Mouse (Mus musculus): ENCODE measurements at regions not wholly inside any gene's neighbourhood (a gene's known extent, or its start where the extent isn't known, plus 50 kb on each side); places are given as distances from the start of the nearest gene placed in this dataset.
A peak's percentile ranks its signal among the peaks of the same experiment; 100 is the strongest.

GRCm38 (mm10) chr4:127535630-127536029 lies 177.6 kb upstream of the Gjb5 start:
- peak; percentile 60 for TF ChIP-seq CTCF (IDR thresholded peaks at IDR 0.05; ENCODE audit: low read depth, low read length)
- no peak for TF ChIP-seq POLR2A (IDR thresholded peaks at IDR 0.05; ENCODE audit: insufficient read depth, low read length)

DNA sequence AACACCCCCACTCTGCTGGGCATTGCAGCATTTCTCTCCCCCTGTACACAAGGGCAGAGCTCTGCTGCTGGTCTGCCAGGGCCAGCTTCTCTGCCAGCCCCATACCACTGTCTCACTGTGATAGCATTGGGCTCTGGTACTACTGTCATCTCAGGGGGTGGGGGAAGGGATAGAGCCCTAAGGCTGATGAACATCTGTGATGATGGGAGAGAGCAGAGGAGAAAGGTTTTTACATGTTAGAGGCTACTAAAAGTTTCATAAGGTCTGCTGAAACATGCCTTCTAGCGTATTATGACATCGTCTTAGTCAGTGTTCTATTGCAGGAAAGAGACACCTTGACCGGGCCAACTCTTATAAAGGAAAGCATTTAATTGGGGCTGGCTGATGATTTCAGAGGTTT lies 176.4 kb upstream of the Gjb5 start:
- TF ChIP-seq CTCF (IDR thresholded peaks at IDR 0.05; ENCODE audit: low read depth, low read length): no peak
- no peak for TF ChIP-seq EP300 (IDR thresholded peaks at IDR 0.05; ENCODE audit: insufficient read depth, low read depth, low read length)
- TF ChIP-seq POLR2A (IDR thresholded peaks at IDR 0.05; ENCODE audit: insufficient read depth, low read length): no peak
- no peak overlapping the region for H3K27ac ChIP-seq (ENCODE audit: insufficient read depth, low read length)
- no peaks in the 10 kb centered on the region for H3K9me3 ChIP-seq (replicated peaks; ENCODE audit: control insufficient read depth, insufficient read depth, low read length, poor library complexity, severe bottlenecking)
- no peaks in the 10 kb centered on the region for H3K27me3 ChIP-seq (ENCODE audit: control insufficient read depth, insufficient read depth, low read length, poor library complexity, severe bottlenecking)
- H3K9ac ChIP-seq (ENCODE audit: low read depth, poor library complexity, severe bottlenecking): no peak overlapping the region
- H3K4me1 ChIP-seq (ENCODE audit: control insufficient read depth, insufficient read depth, low read length): no peaks in the 10 kb centered on the region
- H3K4me3 ChIP-seq (ENCODE audit: low read depth, low read length): no peak overlapping the region
- no peaks in the 10 kb centered on the region for H3K36me3 ChIP-seq (ENCODE audit: control insufficient read depth, insufficient read depth, low read length, poor library complexity, severe bottlenecking)

More at GRCm38 (mm10) chr4:127535630-127536029, 177.6 kb upstream of the Gjb5 start:
- Histone ChIP-seq H3K9me3 (replicated peaks; ENCODE audit: control insufficient read depth, insufficient read depth, low read length, poor library complexity, severe bottlenecking) (no peaks in the 10 kb centered on the region), H3K4me1 (ENCODE audit: control insufficient read depth, insufficient read depth, low read length) (no peaks in the 10 kb centered on the region), H3K4me3 (ENCODE audit: low read depth, low read length) (no peak overlapping the region), H3K27me3 (ENCODE audit: control insufficient read depth, insufficient read depth, low read length, poor library complexity, severe bottlenecking) (no peaks in the 10 kb centered on the region), H3K9ac (ENCODE audit: low read depth, poor library complexity, severe bottlenecking) (no peak overlapping the region), H3K27ac (ENCODE audit: insufficient read depth, low read length) (no peak overlapping the region), H3K36me3 (ENCODE audit: control insufficient read depth, insufficient read depth, low read length, poor library complexity, severe bottlenecking) (no peaks in the 10 kb centered on the region)

- no peak overlapping the region for H3K27ac ChIP-seq (ENCODE audit: insufficient read depth, low read length)
These were observed 175.7 kb upstream of the Gjb5 start for GRCm38 (mm10) chr4:127533726-127534125.

GRCm38 (mm10) chr4:127530779-127531178 lies 172.8 kb upstream of the Gjb5 start:
- H3K27me3 ChIP-seq (ENCODE audit: control insufficient read depth, insufficient read depth, low read length, poor library complexity, severe bottlenecking): no peaks in the 10 kb centered on the region
- H3K4me1 ChIP-seq (ENCODE audit: control insufficient read depth, insufficient read depth, low read length): no peaks in the 10 kb centered on the region
- H3K36me3 ChIP-seq (ENCODE audit: control insufficient read depth, insufficient read depth, low read length, poor library complexity, severe bottlenecking): no peaks in the 10 kb centered on the region
- no peak overlapping the region for H3K27ac ChIP-seq (ENCODE audit: insufficient read depth, low read length)
- H3K4me3 ChIP-seq (ENCODE audit: low read depth, low read length): no peak overlapping the region
- no peaks in the 10 kb centered on the region for H3K9me3 ChIP-seq (replicated peaks; ENCODE audit: control insufficient read depth, insufficient read depth, low read length, poor library complexity, severe bottlenecking)
- TF ChIP-seq POLR2A (IDR thresholded peaks at IDR 0.05; ENCODE audit: insufficient read depth, low read length): no peak
- TF ChIP-seq CTCF (IDR thresholded peaks at IDR 0.05; ENCODE audit: low read depth, low read length): no peak
- TF ChIP-seq EP300 (IDR thresholded peaks at IDR 0.05; ENCODE audit: insufficient read depth, low read depth, low read length): no peak
- no peak overlapping the region for H3K9ac ChIP-seq (ENCODE audit: low read depth, poor library complexity, severe bottlenecking)

More at GRCm38 (mm10) chr4:127533726-127534125, 175.7 kb upstream of the Gjb5 start:
- TF ChIP-seq EP300 (IDR thresholded peaks at IDR 0.05; ENCODE audit: insufficient read depth, low read depth, low read length): no peak
- TF ChIP-seq POLR2A (IDR thresholded peaks at IDR 0.05; ENCODE audit: insufficient read depth, low read length): no peak
- TF ChIP-seq CTCF (IDR thresholded peaks at IDR 0.05; ENCODE audit: low read depth, low read length): no peak
- Histone ChIP-seq H3K4me1 (ENCODE audit: control insufficient read depth, insufficient read depth, low read length) (no peaks in the 10 kb centered on the region), H3K4me3 (ENCODE audit: low read depth, low read length) (no peak overlapping the region), H3K9me3 (replicated peaks; ENCODE audit: control insufficient read depth, insufficient read depth, low read length, poor library complexity, severe bottlenecking) (no peaks in the 10 kb centered on the region), H3K27me3 (ENCODE audit: control insufficient read depth, insufficient read depth, low read length, poor library complexity, severe bottlenecking) (no peaks in the 10 kb centered on the region), H3K36me3 (ENCODE audit: control insufficient read depth, insufficient read depth, low read length, poor library complexity, severe bottlenecking) (no peaks in the 10 kb centered on the region), H3K9ac (ENCODE audit: low read depth, poor library complexity, severe bottlenecking) (no peak overlapping the region)

DNA sequence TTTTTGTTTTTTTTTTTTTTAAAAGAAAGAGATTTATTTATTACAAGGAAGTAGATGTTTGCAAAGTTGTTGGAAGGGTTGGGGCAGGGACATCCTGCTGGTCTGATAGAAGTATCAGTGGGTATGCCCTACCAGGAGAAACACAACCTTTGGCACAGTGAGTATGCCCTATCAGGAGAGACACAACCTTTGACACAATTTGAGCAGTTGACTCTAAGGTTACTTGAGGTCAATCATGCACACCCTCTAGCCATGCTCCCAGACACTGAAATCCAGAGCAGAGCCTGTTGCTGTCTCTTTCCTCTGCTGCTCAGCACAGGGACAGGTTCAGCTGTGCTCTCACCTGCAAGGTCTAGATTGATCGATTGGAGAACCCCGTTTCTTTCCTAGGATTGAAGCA lies 164.2 kb upstream of the Gjb5 start:
- Histone ChIP-seq H3K9me3 (replicated peaks; ENCODE audit: control insufficient read depth, insufficient read depth, low read length, poor library complexity, severe bottlenecking) (no peaks in the 10 kb centered on the region; the same call in 1 of the 2 replicates), H3K9ac (ENCODE audit: low read depth, poor library complexity, severe bottlenecking) (no peak overlapping the region), H3K4me3 (ENCODE audit: low read depth, low read length) (no peak overlapping the region), H3K27me3 (ENCODE audit: control insufficient read depth, insufficient read depth, low read length, poor library complexity, severe bottlenecking) (no peaks in the 10 kb centered on the region), H3K27ac (ENCODE audit: insufficient read depth, low read length) (no peak overlapping the region), H3K4me1 (ENCODE audit: control insufficient read depth, insufficient read depth, low read length) (no peaks in the 10 kb centered on the region), H3K36me3 (ENCODE audit: control insufficient read depth, insufficient read depth, low read length, poor library complexity, severe bottlenecking) (no peaks in the 10 kb centered on the region)
- TF ChIP-seq CTCF (IDR thresholded peaks at IDR 0.05; ENCODE audit: low read depth, low read length) (no peak), EP300 (IDR thresholded peaks at IDR 0.05; ENCODE audit: insufficient read depth, low read depth, low read length) (no peak), POLR2A (IDR thresholded peaks at IDR 0.05; ENCODE audit: insufficient read depth, low read length) (no peak)

DNA sequence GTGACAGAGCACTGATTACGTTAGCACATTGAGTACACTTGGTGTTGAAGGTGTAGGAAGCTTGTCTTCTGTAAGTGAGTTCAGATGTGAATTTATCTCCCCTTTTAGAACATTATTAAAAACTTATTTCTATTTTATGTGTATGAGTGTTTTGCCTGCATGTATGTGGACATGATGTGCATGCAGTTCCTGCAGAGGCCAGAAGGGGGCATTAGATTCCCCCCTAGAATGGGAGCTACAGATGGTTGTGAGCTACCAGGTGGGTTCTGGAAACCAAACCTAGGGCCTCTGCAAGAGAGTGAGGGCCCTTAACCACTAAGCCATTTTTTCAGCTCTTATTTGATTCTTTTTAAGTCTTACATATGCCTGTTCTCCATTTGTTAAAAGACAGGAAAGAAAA lies 160.0 kb upstream of the Gjb5 start:
- no peaks in the 10 kb centered on the region; the same call in 1 of the 2 replicates for H3K9me3 ChIP-seq (replicated peaks; ENCODE audit: control insufficient read depth, insufficient read depth, low read length, poor library complexity, severe bottlenecking)
- H3K4me3 ChIP-seq (ENCODE audit: low read depth, low read length): no peak overlapping the region
- no peaks in the 10 kb centered on the region for H3K4me1 ChIP-seq (ENCODE audit: control insufficient read depth, insufficient read depth, low read length)
- no peaks in the 10 kb centered on the region for H3K27me3 ChIP-seq (ENCODE audit: control insufficient read depth, insufficient read depth, low read length, poor library complexity, severe bottlenecking)
- no peak overlapping the region for H3K9ac ChIP-seq (ENCODE audit: low read depth, poor library complexity, severe bottlenecking)
- no peak overlapping the region for H3K27ac ChIP-seq (ENCODE audit: insufficient read depth, low read length)
- TF ChIP-seq POLR2A (IDR thresholded peaks at IDR 0.05; ENCODE audit: insufficient read depth, low read length) (no peak), CTCF (IDR thresholded peaks at IDR 0.05; ENCODE audit: low read depth, low read length) (peak; percentile 24), EP300 (IDR thresholded peaks at IDR 0.05; ENCODE audit: insufficient read depth, low read depth, low read length) (no peak)
- H3K36me3 ChIP-seq (ENCODE audit: control insufficient read depth, insufficient read depth, low read length, poor library complexity, severe bottlenecking): no peaks in the 10 kb centered on the region
